Mouse (Mus musculus) MEL (cell line): ENCODE measurements around the gene Gnai2. TPM values are rescaled to one million over a fixed set of nuclear protein-coding genes. Genes with fewer than 3 reads are reported as not detected.
A peak's percentile ranks its signal among the peaks of the same experiment; 100 is the strongest.

Experiments used
- DNase-seq: peaks from one replicate; pipeline ENCODE4 v3.0.0; 2011; ENCODE audit warnings: low read depth, low spot score
- H3K27ac ChIP-seq: 2 replicates; pipeline ENCODE4 v1.5.1; 2012; ENCODE audit warnings: low read depth, mild to moderate bottlenecking, control low read depth, low read length, moderate library complexity; ENCODE audit not compliant: control insufficient read depth
- H3K27me3 ChIP-seq, 2 experiments: fragments of 150-350 bp in 1 of 2; sonication (generic) in 1 of 2; 2 replicates each; pipeline ENCODE4 v1.6.1; 2012; ENCODE audit warnings: low read length in 2 of 2, mild to moderate bottlenecking in 2 of 2, improper control_type of control experiment in 1 of 2, moderate library complexity in 1 of 2; ENCODE audit not compliant: insufficient read depth in 2 of 2, control insufficient read depth in 1 of 2
- H3K36me3 ChIP-seq, 2 experiments: 2 replicates each; pipeline ENCODE4 v1.6.1; 2012 to 2014; ENCODE audit warnings: low read length in 2 of 2, improper control_type of control experiment in 1 of 2, inconsistent platforms in 1 of 2, mild to moderate bottlenecking in 1 of 2; ENCODE audit not compliant: insufficient read depth in 2 of 2, control insufficient read depth in 1 of 2
- H3K4me1 ChIP-seq, 2 experiments: fragments of 150-350 bp in 1 of 2; sonication (generic) in 1 of 2; 2 replicates each; pipeline ENCODE4 v1.6.1; 2012; ENCODE audit warnings: low read length in 2 of 2, improper control_type of control experiment in 1 of 2, mild to moderate bottlenecking in 1 of 2; ENCODE audit not compliant: insufficient read depth in 2 of 2, control insufficient read depth in 1 of 2
- H3K4me3 ChIP-seq, 2 experiments: fragments of 150-350 bp in 1 of 2; sonication (generic) in 1 of 2; 2 replicates each; pipeline ENCODE4 v1.5.1; 2012; ENCODE audit warnings: low read depth in 2 of 2, low read length in 2 of 2, mild to moderate bottlenecking in 2 of 2, moderate library complexity in 2 of 2, control low read depth in 1 of 2, improper control_type of control experiment in 1 of 2; ENCODE audit not compliant: control insufficient read depth in 1 of 2, insufficient read depth in 1 of 2
- H3K79me2 ChIP-seq: 2 replicates; pipeline ENCODE4 v1.6.1; 2012; ENCODE audit warnings: mild to moderate bottlenecking, low read length, moderate library complexity; ENCODE audit not compliant: control insufficient read depth, poor library complexity, insufficient read depth
- H3K9ac ChIP-seq: 2 replicates; pipeline ENCODE4 v1.6.1; 2012; ENCODE audit warnings: low read depth, mild to moderate bottlenecking, control low read depth, low read length, moderate library complexity; ENCODE audit not compliant: control insufficient read depth, poor library complexity, severe bottlenecking
- H3K9me3 ChIP-seq: fragments of 150-350 bp; sonication (generic); replicated peaks from 2 replicates; pipeline ENCODE4 v1.6.1; 2012; ENCODE audit warnings: mild to moderate bottlenecking, low read length, improper control_type of control experiment, moderate library complexity; ENCODE audit not compliant: insufficient read depth
- CHD2 ChIP-seq: IDR thresholded peaks from 2 replicates; pipeline ENCODE4 v1.6.1; 2011; ENCODE audit warnings: low read length, improper control_type of control experiment
- E2F4 ChIP-seq: IDR thresholded peaks from 2 replicates; pipeline ENCODE4 v1.6.1; 2011; ENCODE audit warnings: low read depth, low read length, improper control_type of control experiment, borderline replicate concordance
- EP300 ChIP-seq, 2 experiments: IDR thresholded peaks; 2 replicates each; pipeline ENCODE4 v1.6.1; 2011; ENCODE audit warnings: improper control_type of control experiment in 2 of 2, low read length in 2 of 2, low read depth in 1 of 2, mild to moderate bottlenecking in 1 of 2
- ETS1 ChIP-seq: IDR thresholded peaks from 2 replicates; pipeline ENCODE4 v1.6.1; 2012; ENCODE audit warnings: low read depth, mild to moderate bottlenecking, inconsistent platforms, low read length, improper control_type of control experiment, moderate library complexity
- GABPA ChIP-seq: IDR thresholded peaks from 2 replicates; pipeline ENCODE4 v1.6.1; 2012; ENCODE audit warnings: low read depth, mild to moderate bottlenecking, inconsistent platforms, low read length, improper control_type of control experiment, moderate library complexity
- HCFC1 ChIP-seq: IDR thresholded peaks from 2 replicates; pipeline ENCODE4 v1.6.1; 2012; ENCODE audit warnings: low read depth, mild to moderate bottlenecking, inconsistent platforms, low read length, improper control_type of control experiment, moderate library complexity
- JUND ChIP-seq: IDR thresholded peaks from 2 replicates; pipeline ENCODE4 v1.6.1; 2011; ENCODE audit warnings: low read depth, mild to moderate bottlenecking, improper control_type of control experiment, low read length
- KAT2A ChIP-seq: conservative IDR thresholded peaks from 2 replicates; pipeline ENCODE4 v1.6.1; 2012; ENCODE audit warnings: low read depth, low read length, improper control_type of control experiment, inconsistent platforms
- MAX ChIP-seq: IDR thresholded peaks from 2 replicates; pipeline ENCODE4 v1.6.1; 2011; ENCODE audit warnings: low read length, improper control_type of control experiment
- MAZ ChIP-seq: IDR thresholded peaks from 2 replicates; pipeline ENCODE4 v1.6.1; 2012; ENCODE audit warnings: low read depth, mild to moderate bottlenecking, inconsistent platforms, low read length, improper control_type of control experiment
- MEF2A ChIP-seq: IDR thresholded peaks from 2 replicates; pipeline ENCODE4 v1.6.1; 2014; ENCODE audit warnings: low read depth, mild to moderate bottlenecking, inconsistent platforms, low read length, improper control_type of control experiment; ENCODE audit not compliant: poor library complexity, insufficient replicate concordance, severe bottlenecking; ENCODE audit errors: extremely low read depth
- MXI1 ChIP-seq: IDR thresholded peaks from 2 replicates; pipeline ENCODE4 v1.6.1; 2011; ENCODE audit warnings: mild to moderate bottlenecking, low read depth, low read length, improper control_type of control experiment
- MYC ChIP-seq: IDR thresholded peaks from 2 replicates; pipeline ENCODE4 v1.6.1; 2011; ENCODE audit warnings: low read depth, mild to moderate bottlenecking, low read length, improper control_type of control experiment, moderate library complexity
- NELFE ChIP-seq: IDR thresholded peaks from 2 replicates; pipeline ENCODE4 v1.6.1; 2011; ENCODE audit warnings: low read depth, low read length, improper control_type of control experiment
- POLR2A ChIP-seq, 2 experiments: IDR thresholded peaks; 2 replicates each; pipeline ENCODE4 v1.6.1; 2011 to 2012; ENCODE audit warnings: low read length in 2 of 2, mild to moderate bottlenecking in 2 of 2, control low read depth in 1 of 2, improper control_type of control experiment in 1 of 2, low read depth in 1 of 2, moderate library complexity in 1 of 2; ENCODE audit not compliant: control insufficient read depth in 1 of 2, insufficient read depth in 1 of 2, poor library complexity in 1 of 2
- POLR2AphosphoS2 ChIP-seq: IDR thresholded peaks from 2 replicates; pipeline ENCODE4 v1.6.1; 2011; ENCODE audit warnings: low read length, improper control_type of control experiment
- POLR2AphosphoS5 ChIP-seq: IDR thresholded peaks from 2 replicates; pipeline ENCODE4 v1.6.1; 2012; ENCODE audit warnings: low read depth, borderline replicate concordance, mild to moderate bottlenecking, inconsistent platforms, low read length, moderate library complexity, mixed read lengths
- RAD21 ChIP-seq: IDR thresholded peaks from 2 replicates; pipeline ENCODE4 v1.6.1; 2011; ENCODE audit warnings: mild to moderate bottlenecking, low read depth, low read length, improper control_type of control experiment
- SIN3A ChIP-seq: IDR thresholded peaks from 2 replicates; pipeline ENCODE4 v1.6.1; 2012; ENCODE audit warnings: low read length, improper control_type of control experiment, inconsistent platforms
- SMC3 ChIP-seq: IDR thresholded peaks from 2 replicates; pipeline ENCODE4 v1.6.1; 2011; ENCODE audit warnings: low read depth, low read length, improper control_type of control experiment
- TAL1 ChIP-seq: IDR thresholded peaks from 2 replicates; pipeline ENCODE4 v1.6.1; 2012; ENCODE audit warnings: mild to moderate bottlenecking, inconsistent platforms, low read length, moderate library complexity, mixed read lengths
- TBP ChIP-seq: IDR thresholded peaks from 2 replicates; pipeline ENCODE4 v1.8.0; 2011; ENCODE audit warnings: low read depth, low read length, improper control_type of control experiment
- TCF12 ChIP-seq: IDR thresholded peaks from 2 replicates; pipeline ENCODE4 v1.6.1; 2014; ENCODE audit warnings: low read depth, mild to moderate bottlenecking, inconsistent platforms, low read length, improper control_type of control experiment, moderate library complexity
- UBTF ChIP-seq: IDR thresholded peaks from 2 replicates; pipeline ENCODE4 v1.6.1; 2012; ENCODE audit warnings: low read depth, mild to moderate bottlenecking, inconsistent platforms, low read length, improper control_type of control experiment, moderate library complexity, borderline replicate concordance; ENCODE audit not compliant: insufficient read depth
- USF2 ChIP-seq, 2 experiments: IDR thresholded peaks; 2 replicates each; pipeline ENCODE4 v1.6.1; 2011 to 2012; ENCODE audit warnings: improper control_type of control experiment in 2 of 2, low read length in 2 of 2, borderline replicate concordance in 1 of 2, inconsistent platforms in 1 of 2, low read depth in 1 of 2, mild to moderate bottlenecking in 1 of 2; ENCODE audit not compliant: insufficient read depth in 1 of 2
- ZC3H11A ChIP-seq: IDR thresholded peaks from 2 replicates; pipeline ENCODE4 v1.6.1; 2012; ENCODE audit warnings: low read depth, mild to moderate bottlenecking, inconsistent platforms, low read length, improper control_type of control experiment
- ZKSCAN1 ChIP-seq: IDR thresholded peaks from 2 replicates; pipeline ENCODE4 v1.6.1; 2012; ENCODE audit warnings: low read depth, mild to moderate bottlenecking, inconsistent platforms, low read length, improper control_type of control experiment, moderate library complexity
- ZMIZ1 ChIP-seq: IDR thresholded peaks from 2 replicates; pipeline ENCODE4 v1.6.1; 2012; ENCODE audit warnings: low read depth, mild to moderate bottlenecking, inconsistent platforms, low read length, improper control_type of control experiment, moderate library complexity
- ZNF384 ChIP-seq: IDR thresholded peaks from 2 replicates; pipeline ENCODE4 v1.6.1; 2012; ENCODE audit warnings: low read depth, mild to moderate bottlenecking, inconsistent platforms, low read length, improper control_type of control experiment
- polyA plus RNA-seq, 2 experiments: library from polyadenylated mRNA; stranded (reverse) in 1 of 2; unstranded in 1 of 2; fragments of >175 nt in 1 of 2; fragments of >200 nt in 1 of 2; gene quantifications; 2 replicates each; pipeline versions ENCODE4 v1.2.1 to v1.2.4; 2012; ENCODE audit warnings: low replicate concordance in 2 of 2, low read depth in 1 of 2; ENCODE audit not compliant: insufficient read length in 2 of 2, insufficient read depth in 1 of 2, missing spikeins in 1 of 2
- total RNA-seq: library from RNA; depleted of rRNA; stranded (reverse); fragments of 300-350 nt; gene quantifications from 2 replicates; pipeline ENCODE4 v1.2.3, GENCODE M21; 2012

The Gnai2 gene
- total and polyA plus RNA-seq, 3 experiments = 129 to 335 (median 137) TPM

- peak; percentile 93 for TF ChIP-seq TAL1
- TF ChIP-seq SMC3 = no peak
- TF ChIP-seq ZNF384 = no peak
- TF ChIP-seq JUND = no peak
- TF ChIP-seq USF2 (IDR thresholded peaks at IDR 0.05; ENCODE audit: borderline replicate concordance in 1 of 2, insufficient read depth in 1 of 2, low read depth in 1 of 2, low read length in 2 of 2) = no peak
- TF ChIP-seq NELFE = no peak
- peak; percentile 97 for TF ChIP-seq MXI1
- no peak for TF ChIP-seq ZKSCAN1
- peak; percentile 34; the same call in 1 of the 2 replicates for TF ChIP-seq KAT2A
Observed at GRCm38 (mm10) chr9:107587833-107588639, 47.1 kb downstream of the Gnai2 start (continued).

DNA sequence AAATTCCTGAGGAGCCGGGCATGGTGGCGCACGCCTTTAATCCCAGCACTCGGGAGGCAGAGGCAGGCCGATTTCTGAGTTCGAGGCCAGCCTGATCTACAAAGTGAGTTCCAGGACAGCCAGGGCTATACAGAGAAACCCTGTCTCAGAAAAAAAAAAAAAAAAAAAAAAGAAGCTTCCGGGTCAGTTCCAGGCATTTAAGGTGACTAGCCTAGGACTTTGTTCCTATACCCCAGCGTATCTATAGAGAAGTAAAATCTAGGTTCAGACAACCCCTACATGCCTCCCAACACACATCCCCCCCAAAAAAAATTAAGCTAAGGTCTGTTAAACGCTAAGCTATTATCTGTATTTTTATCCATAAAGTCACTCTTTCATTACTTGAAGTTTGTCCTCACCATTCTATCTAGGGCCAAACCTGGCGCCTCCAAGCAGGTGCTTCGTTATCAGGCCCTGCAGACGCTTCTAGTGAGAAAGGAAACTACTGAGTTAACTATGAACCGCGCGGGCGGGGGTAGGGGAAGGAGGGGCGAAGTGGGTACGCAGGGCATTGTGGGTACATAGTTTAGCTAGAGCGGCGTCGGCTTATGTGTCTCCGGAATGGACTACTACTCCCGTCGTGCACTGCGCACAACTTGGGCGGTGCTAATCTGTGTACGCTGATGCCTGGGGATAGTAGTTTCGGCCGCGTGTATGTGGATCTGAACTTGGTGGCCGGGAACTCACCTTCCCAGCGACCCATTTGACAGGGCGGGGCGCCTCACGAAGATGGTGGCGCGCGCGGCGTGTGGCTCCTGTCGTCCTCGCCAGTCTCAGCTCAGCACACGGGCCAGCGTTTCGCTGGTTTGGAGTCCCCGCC is 48.0 kb downstream of the Gnai2 start, which contains the start of gene Ifrd2:
Gene Ifrd2 (plus strand): TSS at position 669 of the 859 bp plus-strand sequence.
- peaks cover 16 to 31% of the 10 kb centered on the region in 2 experiments; a peak in 3 of 4 replicates for H3K4me1 ChIP-seq
- H3K9ac ChIP-seq = peak within 1 kb of the TSS; percentile 99
- DNase-seq = peak; percentile 99
- peaks cover 4 to 29% of the 10 kb centered on the region in 2 experiments; a peak in 3 of 4 replicates for H3K36me3 ChIP-seq
- peaks cover 47% of the 10 kb centered on the region for H3K79me2 ChIP-seq
- H3K4me3 ChIP-seq = peak within 1 kb of the TSS; percentile 55 to 86
- no peaks in the 10 kb centered on the region for H3K27me3 ChIP-seq
- peak within 1 kb of the TSS; percentile 99 for H3K27ac ChIP-seq
- no peaks in the 10 kb centered on the region for H3K9me3 ChIP-seq
- TF ChIP-seq MAX (no peak), ZC3H11A (no peak), TBP (peak; percentile 90), SIN3A (peak; percentile 93), TAL1 (peak; percentile 98), POLR2AphosphoS2 (peak; percentile 94; the same call in 1 of the 2 replicates), MEF2A (peak; percentile 31; the same call in 1 of the 2 replicates), ZKSCAN1 (no peak), GABPA (no peak; the same call in 1 of the 2 replicates), TCF12 (peak; percentile 98), HCFC1 (peak; percentile 97), RAD21 (no peak), MYC (no peak), EP300 (IDR thresholded peaks at IDR 0.05; ENCODE audit: low read depth in 1 of 2, low read length in 2 of 2) (peak; percentile 86 to 95), POLR2AphosphoS5 (peak; percentile 83; the same call in 1 of the 2 replicates), E2F4 (no peak), UBTF (no peak), NELFE (peak; percentile 83), ETS1 (peak; percentile 95), MXI1 (no peak; the same call in 1 of the 2 replicates), MAZ (peak; percentile 99), ZMIZ1 (no peak; the same call in 1 of the 2 replicates), SMC3 (no peak), USF2 (IDR thresholded peaks at IDR 0.05; ENCODE audit: borderline replicate concordance in 1 of 2, insufficient read depth in 1 of 2, low read depth in 1 of 2, low read length in 2 of 2) (no peak), POLR2A (IDR thresholded peaks at IDR 0.05; ENCODE audit: control insufficient read depth in 1 of 2, insufficient read depth in 1 of 2, low read depth in 1 of 2, low read length in 2 of 2, poor library complexity in 1 of 2) (peak in 1 of 2 experiments; percentile 91; a peak in 2 of 4 replicates), CHD2 (peak; percentile 59), JUND (no peak)
